Mouse (Mus musculus) adrenal gland, postnatal 14 days (tissue): ENCODE measurements around the gene Cdhr2. TPM values are rescaled to one million over a fixed set of nuclear protein-coding genes. Genes with fewer than 3 reads are reported as not detected.

Source experiments
- DNase-seq: peaks from one replicate; pipeline ENCODE4 v3.0.0; 2021; ENCODE audit warnings: mixed read lengths
- long read RNA-seq, 2 experiments: library from polyadenylated mRNA; stranded (forward); transcript quantifications; one replicate each; pipeline ENCODE4 v2.0.0; 2021
- total RNA-seq: library from RNA; stranded (reverse); gene quantifications from 2 replicates; pipeline ENCODE4 v1.2.3, GENCODE M21; 2021

The Cdhr2 gene
- total RNA-seq: 0.22 TPM in 1 of 2 replicates, not detected in the other
- long read RNA-seq, experiment 1: 0 reads
- long read RNA-seq, experiment 2, partial matches to known transcripts: 1 of 1 reads
- long read RNA-seq, experiment 2, other reads (novel, unspliced or antisense): 0 of 1 reads

GRCm38 (mm10) chr13:54701243-54701642 lies at the start of gene Cdhr2:
Gene Cdhr2 (plus strand): TSS chr13:54701461.
- DNase-seq: no peak

GRCm38 (mm10) chr13:54660877-54661276 lies 40.4 kb upstream of the Cdhr2 start:
- no peak for DNase-seq

GRCm38 (mm10) chr13:54661358-54661757 lies 39.9 kb upstream of the Cdhr2 start:
- DNase-seq: no peak

GRCm38 (mm10) chr13:54663999-54664398 lies 37.3 kb upstream of the Cdhr2 start:
- no peak for DNase-seq

GRCm38 (mm10) chr13:54664509-54664908 lies 36.8 kb upstream of the Cdhr2 start:
- no peak for DNase-seq

- DNase-seq: no peak
These were observed 36.2 kb upstream of the Cdhr2 start for GRCm38 (mm10) chr13:54665062-54665461.

- no peak for DNase-seq
These were observed 30.8 kb upstream of the Cdhr2 start for GRCm38 (mm10) chr13:54670491-54670890.

- DNase-seq: no peak
These were observed 25.2 kb upstream of the Cdhr2 start for GRCm38 (mm10) chr13:54675895-54676590.

GRCm38 (mm10) chr13:54678263-54678662 lies 23.0 kb upstream of the Cdhr2 start:
- no peak for DNase-seq

GRCm38 (mm10) chr13:54680184-54680853 lies 20.9 kb upstream of the Cdhr2 start:
- no peak for DNase-seq

GRCm38 (mm10) chr13:54681291-54681690 lies 20.0 kb upstream of the Cdhr2 start:
- DNase-seq: no peak

- DNase-seq: no peak
These were observed 18.0 kb upstream of the Cdhr2 start for GRCm38 (mm10) chr13:54683301-54683700.

- peak; percentile 91 for DNase-seq
These were observed 16.9 kb upstream of the Cdhr2 start for GRCm38 (mm10) chr13:54684140-54684896.

- peak; percentile 79 for DNase-seq
These were observed 16.1 kb upstream of the Cdhr2 start for GRCm38 (mm10) chr13:54685174-54685573.

GRCm38 (mm10) chr13:54686139-54687053 lies 14.9 kb upstream of the Cdhr2 start:
- no peak for DNase-seq

GRCm38 (mm10) chr13:54687096-54687495 lies 14.2 kb upstream of the Cdhr2 start:
- peak; percentile 89 for DNase-seq

- DNase-seq: peak; percentile 99
These were observed 13.5 kb upstream of the Cdhr2 start for GRCm38 (mm10) chr13:54687575-54688424.

- DNase-seq: no peak
These were observed 11.0 kb upstream of the Cdhr2 start for GRCm38 (mm10) chr13:54690151-54690740.

GRCm38 (mm10) chr13:54691737-54692136 lies 9.5 kb upstream of the Cdhr2 start:
- DNase-seq: no peak
